Mouse (Mus musculus) ES-Bruce4 (cell line): ENCODE results near the gene Rara.

Experiments
- CTCF ChIP-seq: IDR thresholded peaks from one replicate; pipeline ENCODE4 v1.8.1; 2011; ENCODE audit warnings: low read depth, low read length
- EP300 ChIP-seq: IDR thresholded peaks from 2 replicates; pipeline ENCODE4 v1.6.1; 2011; ENCODE audit warnings: low read depth, low read length; ENCODE audit not compliant: insufficient read depth
- POLR2A ChIP-seq: IDR thresholded peaks from one replicate; pipeline ENCODE4 v1.8.1; 2011; ENCODE audit warnings: low read length; ENCODE audit not compliant: insufficient read depth

DNA sequence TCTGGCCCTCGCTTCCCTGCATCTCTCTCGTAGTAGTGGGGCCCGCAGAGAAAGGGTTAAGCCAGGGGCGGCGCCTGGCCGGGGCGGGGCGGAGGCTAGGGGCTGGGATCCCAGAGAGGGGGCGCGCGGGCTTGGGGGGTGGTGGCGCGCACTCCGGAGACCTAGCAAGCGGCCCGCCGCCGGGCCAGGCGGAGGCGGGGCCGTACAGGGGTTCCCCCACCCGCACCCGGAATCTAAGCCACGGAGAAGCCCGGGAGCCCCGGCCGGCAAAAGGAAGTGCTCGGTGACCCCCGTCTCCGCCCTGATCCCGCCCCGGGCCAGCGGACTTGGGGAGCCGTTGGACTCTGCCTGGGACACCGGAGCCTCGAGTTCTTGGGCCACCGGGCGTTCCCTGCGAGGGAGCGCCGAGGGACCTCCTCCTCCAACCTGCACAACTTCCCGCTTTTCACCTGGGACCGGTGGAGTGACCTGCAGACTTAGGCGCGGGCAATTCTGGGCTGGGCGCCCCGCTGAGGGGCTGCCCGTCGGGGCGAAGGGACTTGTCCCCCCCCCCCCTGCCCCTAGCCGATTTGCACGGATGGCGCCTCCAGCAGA is 32.8 kb downstream of the Rara start:
- no peak for TF ChIP-seq POLR2A
- TF ChIP-seq CTCF: no peak
- no peak for TF ChIP-seq EP300
